Mouse (Mus musculus) liver, adult 2 months (tissue): ENCODE results near the gene Cipc.

Experiments
- CTCF ChIP-seq: fragments of 200-500 bp; IDR thresholded peaks from 2 replicates; pipeline ENCODE4 v1.5.1; 2011; ENCODE audit warnings: low read depth, low read length, control low read depth
- POLR2A ChIP-seq: fragments of 200-500 bp; IDR thresholded peaks from 2 replicates; pipeline ENCODE4 v1.6.1; 2011; ENCODE audit warnings: low read length, control low read depth; ENCODE audit not compliant: insufficient read depth; ENCODE audit errors: extremely low read depth

GRCm38 (mm10) chr12:86899461-86900179 is 47.2 kb upstream of the Cipc start:
- TF ChIP-seq POLR2A (no peak), CTCF (no peak)
